Mouse (Mus musculus): ENCODE measurements around the gene Olfr465-ps1.

Gene Olfr465-ps1

DNA sequence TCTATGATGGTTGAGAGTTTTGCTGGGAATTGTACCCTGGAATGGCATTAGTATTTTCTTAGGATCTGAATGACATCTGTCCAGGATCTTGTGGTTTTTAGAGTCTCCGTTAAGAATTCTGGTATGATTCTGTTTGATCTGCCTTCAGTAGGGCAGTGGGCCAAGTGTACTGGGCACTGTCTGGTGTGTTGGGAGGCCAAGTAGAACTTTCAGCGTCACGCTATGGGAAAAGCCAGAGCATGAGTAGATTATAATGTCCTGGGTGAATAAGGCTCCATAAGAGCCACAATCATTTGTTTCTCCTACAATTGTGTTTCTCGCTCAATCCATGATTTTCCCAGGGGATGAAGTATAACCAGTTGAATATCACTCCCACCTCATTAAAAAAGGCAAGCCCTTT is at the start of gene Olfr465-ps1:
TSS of gene Olfr465-ps1 (plus strand) at position 301 of the 400 bp plus-strand sequence.
- in situ Hi-C loops (cut with MboI; ENCODE audit: low pct_unique_long_range_greater_than_20kb in 1 of 2, low sequenced_read_pairs in 2 of 2, unreplicated experiment in 1 of 2), result no loop called here

DNA sequence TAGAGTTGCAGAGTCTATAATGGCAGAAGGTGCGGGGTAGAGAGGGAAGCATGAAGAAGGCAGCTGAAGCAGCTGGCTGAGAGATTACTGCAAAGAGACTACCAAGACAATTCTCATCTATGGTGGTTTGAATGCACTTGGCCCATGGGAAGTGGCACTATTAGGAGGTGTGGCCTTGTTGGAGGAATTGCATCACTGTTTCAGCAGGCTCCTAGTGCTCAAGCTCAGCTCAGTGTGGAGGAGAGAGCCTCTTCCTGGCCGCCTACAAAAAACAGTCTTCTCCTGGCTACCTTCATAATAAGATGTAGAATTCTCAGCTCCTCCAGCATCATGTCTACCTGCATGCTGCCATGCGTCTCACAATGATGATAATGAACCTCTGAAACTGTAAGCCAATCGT is 42.0 kb upstream of the Olfr465-ps1 start:
- in situ Hi-C loops (cut with MboI; ENCODE audit: low pct_unique_long_range_greater_than_20kb in 1 of 2, low sequenced_read_pairs in 2 of 2, unreplicated experiment in 1 of 2), result no loop called here

GRCm38 (mm10) chr13:65097018-65097417 is 40.9 kb upstream of the Olfr465-ps1 start:
- in situ Hi-C loops (cut with MboI; ENCODE audit: low pct_unique_long_range_greater_than_20kb in 1 of 2, low sequenced_read_pairs in 2 of 2, unreplicated experiment in 1 of 2), result no loop called here

DNA sequence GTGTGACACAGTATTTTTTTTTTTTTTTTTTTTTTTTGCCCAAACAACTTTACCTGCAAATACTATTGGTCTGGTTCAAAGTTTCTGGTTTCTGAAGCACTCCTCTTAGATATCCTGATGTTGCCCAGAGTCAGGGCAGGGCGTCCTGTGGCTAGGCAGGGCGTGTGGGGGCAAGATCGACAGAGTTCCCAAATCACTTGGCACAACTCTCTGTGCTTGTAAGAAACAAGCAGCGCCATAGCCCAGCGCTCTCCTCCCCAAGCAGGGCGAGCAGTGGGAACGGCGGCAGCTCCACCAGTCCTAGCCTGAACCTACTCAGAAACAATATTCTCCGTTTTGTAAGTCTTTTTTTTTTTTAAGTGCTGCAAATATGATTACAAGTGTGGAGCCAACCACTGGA is 37.2 kb upstream of the Olfr465-ps1 start:
- in situ Hi-C loops (cut with MboI; ENCODE audit: low pct_unique_long_range_greater_than_20kb in 1 of 2, low sequenced_read_pairs in 2 of 2, unreplicated experiment in 1 of 2), result no loop called here

GRCm38 (mm10) chr13:65101232-65101631 is 36.7 kb upstream of the Olfr465-ps1 start:
- in situ Hi-C loops (cut with MboI; ENCODE audit: low pct_unique_long_range_greater_than_20kb in 1 of 2, low sequenced_read_pairs in 2 of 2, unreplicated experiment in 1 of 2), result no loop called here

DNA sequence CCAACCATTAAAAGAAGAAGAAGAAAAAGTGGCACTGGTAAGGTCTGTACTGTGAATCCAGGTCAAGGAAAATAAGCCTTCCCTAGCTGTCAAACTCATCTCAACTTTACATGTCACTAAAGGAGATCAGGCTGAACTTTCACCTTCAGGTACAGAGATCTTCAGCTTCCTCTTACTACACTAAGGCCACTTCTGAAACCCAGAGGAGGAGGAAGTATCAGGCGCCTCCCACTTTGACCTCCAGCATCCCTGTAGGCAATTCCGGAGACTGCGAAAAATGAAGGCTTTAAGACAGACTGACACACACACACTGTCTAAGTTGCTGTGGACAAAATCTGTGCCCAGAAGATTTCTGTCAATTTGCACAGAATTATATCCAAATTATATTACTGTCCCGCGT is 25.9 kb upstream of the Olfr465-ps1 start:
- in situ Hi-C loops (cut with MboI; ENCODE audit: low pct_unique_long_range_greater_than_20kb in 1 of 2, low sequenced_read_pairs in 2 of 2, unreplicated experiment in 1 of 2), result no loop called here

DNA sequence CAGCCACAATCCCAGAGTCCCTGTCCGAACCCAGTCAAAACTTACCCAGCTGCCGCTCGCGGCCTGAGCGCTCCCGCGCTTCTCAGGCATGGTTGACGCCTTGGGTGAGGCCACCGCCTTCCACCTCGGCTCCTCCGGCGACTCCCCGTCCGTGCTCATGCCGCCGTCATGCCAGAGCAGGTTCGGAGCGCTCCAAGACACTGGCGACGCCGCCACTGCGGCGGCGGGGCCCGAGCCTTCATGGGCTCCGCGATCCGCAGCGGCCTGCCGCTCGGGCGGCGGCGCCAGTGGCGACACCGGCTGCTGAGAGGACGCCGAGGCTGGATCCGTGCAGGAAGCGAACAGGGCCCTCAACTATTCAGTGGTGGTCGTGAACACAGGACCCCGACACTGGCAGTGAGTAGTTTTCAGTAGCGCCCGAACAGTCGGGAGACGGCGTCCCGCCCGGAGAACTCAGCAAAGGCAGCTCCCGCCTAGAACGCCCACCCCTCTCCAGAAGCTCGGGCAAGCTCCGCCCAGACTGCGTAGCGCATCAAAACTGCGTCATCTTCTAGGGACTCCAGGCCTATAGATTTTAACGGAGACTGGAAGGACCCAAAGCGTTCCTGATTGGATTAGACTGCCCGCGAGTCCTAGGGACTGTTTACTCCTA is 25.3 kb upstream of the Olfr465-ps1 start, which contains the start of gene Mfsd14b:
TSS of gene Mfsd14b (minus strand) at position 517 of the 652 bp plus-strand sequence.
- in situ Hi-C loops (cut with MboI; ENCODE audit: low pct_unique_long_range_greater_than_20kb in 1 of 2, low sequenced_read_pairs in 2 of 2, unreplicated experiment in 1 of 2), result no loop called here

DNA sequence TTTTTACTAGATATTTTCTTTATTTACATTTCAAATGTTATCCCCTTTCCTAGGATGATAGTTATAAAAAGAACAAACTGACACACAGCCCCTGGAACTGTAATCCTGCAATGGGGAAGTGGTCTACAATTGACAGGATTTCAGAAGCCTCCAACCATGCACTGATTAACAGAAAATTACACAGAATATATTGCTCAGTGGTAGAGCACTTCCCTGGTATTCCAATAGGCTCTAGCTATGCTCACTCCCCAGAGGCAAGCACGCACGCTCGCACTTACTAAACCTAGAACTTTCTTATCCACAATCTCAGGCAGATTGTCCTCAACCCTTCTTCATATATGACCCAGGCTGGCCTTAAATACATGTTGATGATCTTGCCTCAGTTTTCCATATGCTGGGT is 24.6 kb upstream of the Olfr465-ps1 start:
- in situ Hi-C loops (cut with MboI; ENCODE audit: low pct_unique_long_range_greater_than_20kb in 1 of 2, low sequenced_read_pairs in 2 of 2, unreplicated experiment in 1 of 2), result no loop called here

GRCm38 (mm10) chr13:65120984-65121383 is 16.9 kb upstream of the Olfr465-ps1 start:
- in situ Hi-C loops (cut with MboI; ENCODE audit: low pct_unique_long_range_greater_than_20kb in 1 of 2, low sequenced_read_pairs in 2 of 2, unreplicated experiment in 1 of 2), result no loop called here

DNA sequence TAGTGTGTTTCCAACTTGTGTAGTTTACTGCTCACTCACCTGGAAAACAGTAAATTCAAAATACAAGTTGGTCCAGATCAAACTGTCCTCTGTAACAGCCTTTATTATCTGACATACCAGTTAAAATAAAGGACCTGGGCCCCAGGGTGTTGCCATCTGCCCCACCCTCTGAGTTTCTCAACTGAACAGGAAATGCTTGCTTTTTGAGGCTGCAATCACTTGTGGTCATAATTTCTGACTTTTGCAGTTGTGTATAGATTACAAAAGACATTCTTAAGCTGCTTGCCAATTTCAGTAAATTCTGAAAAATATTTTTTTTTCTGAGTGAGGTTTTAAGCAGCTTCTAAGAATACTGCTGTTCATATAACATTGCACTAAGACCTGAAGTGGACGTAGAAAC is 15.8 kb upstream of the Olfr465-ps1 start:
- in situ Hi-C loops (cut with MboI; ENCODE audit: low pct_unique_long_range_greater_than_20kb in 1 of 2, low sequenced_read_pairs in 2 of 2, unreplicated experiment in 1 of 2), result no loop called here

DNA sequence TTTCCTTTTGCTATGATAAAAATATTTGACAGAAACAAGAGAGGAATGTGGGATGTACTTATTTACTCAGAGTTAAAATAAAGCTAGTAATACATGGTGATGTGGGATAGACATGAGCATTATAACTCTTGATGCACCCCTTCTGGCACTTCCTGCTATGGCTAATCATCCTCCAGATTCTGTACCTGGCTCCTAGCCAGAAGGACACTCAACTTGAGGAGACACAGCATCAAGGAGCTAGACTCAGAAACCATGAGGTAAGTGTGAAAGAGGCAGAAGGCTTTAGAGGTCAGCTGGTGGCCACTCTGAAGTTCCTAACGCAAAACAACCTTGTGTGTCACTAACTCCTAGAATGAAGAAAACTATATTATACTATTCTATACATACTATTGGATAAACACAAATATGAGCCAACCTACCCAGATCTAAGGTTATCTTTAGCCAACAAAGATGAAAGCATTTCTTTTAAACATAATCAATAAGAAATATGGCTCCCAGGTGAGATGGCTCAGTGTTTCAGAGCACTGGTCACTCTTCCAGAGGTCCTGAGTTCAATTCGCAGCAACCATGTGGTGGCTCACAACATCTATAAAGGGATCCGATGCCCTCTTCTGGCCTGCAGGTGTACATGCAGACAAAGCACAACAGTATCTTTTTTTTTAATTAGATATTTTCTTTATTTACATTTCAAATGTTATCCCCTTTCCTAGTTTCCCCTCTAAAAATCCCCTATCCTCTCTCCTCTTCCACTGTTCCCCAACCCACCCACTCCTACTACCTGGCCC is 10.6 kb upstream of the Olfr465-ps1 start:
- in situ Hi-C loops (cut with MboI; ENCODE audit: low pct_unique_long_range_greater_than_20kb in 1 of 2, low sequenced_read_pairs in 2 of 2, unreplicated experiment in 1 of 2), result loop anchor here in 1 of 2 experiments (5.0 kb wide), 1 partner anchor 90 kb away; no protein-coding TSS in a partner anchor

DNA sequence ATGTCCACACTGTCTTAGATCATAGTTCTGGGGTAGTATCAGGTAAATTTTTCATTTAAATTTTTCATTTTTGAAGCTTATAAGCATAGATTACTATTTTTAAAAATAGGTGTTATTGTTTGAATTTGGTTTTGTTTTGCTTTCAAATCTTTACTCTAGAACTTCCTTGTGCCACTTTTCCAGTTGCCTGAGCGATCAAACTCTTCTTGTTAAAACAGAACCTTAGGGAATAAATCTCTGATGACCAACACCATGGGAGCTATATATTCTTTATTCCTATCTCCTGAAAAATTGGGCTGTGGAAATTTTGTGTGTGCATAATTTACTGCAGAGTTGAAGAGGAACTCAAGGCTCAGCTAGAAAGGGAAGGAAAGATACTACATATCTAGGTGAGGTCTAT is 12.1 kb downstream of the Olfr465-ps1 start, which contains the start of gene Olfr466:
TSS of gene Olfr466 (plus strand) at position 301 of the 400 bp plus-strand sequence.
- in situ Hi-C loops (cut with MboI; ENCODE audit: low pct_unique_long_range_greater_than_20kb in 1 of 2, low sequenced_read_pairs in 2 of 2, unreplicated experiment in 1 of 2), result no loop called here

GRCm38 (mm10) chr13:65174102-65174501 is 36.2 kb downstream of the Olfr465-ps1 start:
- in situ Hi-C loops (cut with MboI; ENCODE audit: low pct_unique_long_range_greater_than_20kb in 1 of 2, low sequenced_read_pairs in 2 of 2, unreplicated experiment in 1 of 2), result no loop called here

DNA sequence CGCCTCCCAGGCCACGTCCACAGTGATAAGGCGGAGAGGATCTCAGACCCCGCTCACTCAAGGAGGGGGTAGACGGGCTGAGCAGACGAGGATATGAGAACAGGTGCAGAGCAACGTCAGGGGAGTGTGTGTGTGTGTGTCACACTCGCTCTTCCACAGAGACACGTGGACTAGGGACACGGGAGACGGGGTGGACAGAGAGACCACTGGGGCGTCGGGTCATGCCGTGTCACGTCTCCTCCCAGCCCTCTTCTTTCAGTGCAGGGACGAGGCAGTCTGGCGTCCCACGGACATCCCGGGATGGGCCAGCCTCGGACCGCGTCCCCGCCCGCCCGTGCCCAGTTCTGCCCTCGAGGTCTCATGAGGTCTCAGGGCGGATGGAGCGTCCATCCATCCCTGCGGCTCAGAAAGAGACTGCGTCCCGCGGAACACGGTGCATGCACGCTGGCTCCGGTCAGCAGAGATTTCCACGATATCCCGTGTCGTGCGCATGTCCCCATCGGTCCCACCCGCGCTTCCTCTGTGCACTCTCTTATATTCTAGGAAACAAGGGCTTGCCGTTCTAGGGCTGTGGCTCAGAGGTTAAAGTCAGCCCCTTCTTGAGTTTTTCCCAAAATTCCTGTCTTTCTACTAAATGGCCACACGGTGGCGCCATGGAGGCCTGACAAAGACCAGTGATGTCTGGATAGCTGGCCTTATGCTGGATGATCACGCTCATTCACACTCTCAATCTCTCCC is 38.0 kb downstream of the Olfr465-ps1 start:
- in situ Hi-C loops (cut with MboI; ENCODE audit: low pct_unique_long_range_greater_than_20kb in 1 of 2, low sequenced_read_pairs in 2 of 2, unreplicated experiment in 1 of 2), result no loop called here

- in situ Hi-C loops (cut with MboI; ENCODE audit: low pct_unique_long_range_greater_than_20kb in 1 of 2, low sequenced_read_pairs in 2 of 2, unreplicated experiment in 1 of 2), result no loop called here
These were observed 38.7 kb downstream of the Olfr465-ps1 start for GRCm38 (mm10) chr13:65176472-65177091.
